Mouse (Mus musculus): ENCODE data around the gene Bbs9. TPM values are rescaled to one million over a fixed set of nuclear protein-coding genes. Genes with fewer than 3 reads are reported as not detected.

The Bbs9 gene
- total RNA-seq, 1 experiment: 10.3 TPM

DNA sequence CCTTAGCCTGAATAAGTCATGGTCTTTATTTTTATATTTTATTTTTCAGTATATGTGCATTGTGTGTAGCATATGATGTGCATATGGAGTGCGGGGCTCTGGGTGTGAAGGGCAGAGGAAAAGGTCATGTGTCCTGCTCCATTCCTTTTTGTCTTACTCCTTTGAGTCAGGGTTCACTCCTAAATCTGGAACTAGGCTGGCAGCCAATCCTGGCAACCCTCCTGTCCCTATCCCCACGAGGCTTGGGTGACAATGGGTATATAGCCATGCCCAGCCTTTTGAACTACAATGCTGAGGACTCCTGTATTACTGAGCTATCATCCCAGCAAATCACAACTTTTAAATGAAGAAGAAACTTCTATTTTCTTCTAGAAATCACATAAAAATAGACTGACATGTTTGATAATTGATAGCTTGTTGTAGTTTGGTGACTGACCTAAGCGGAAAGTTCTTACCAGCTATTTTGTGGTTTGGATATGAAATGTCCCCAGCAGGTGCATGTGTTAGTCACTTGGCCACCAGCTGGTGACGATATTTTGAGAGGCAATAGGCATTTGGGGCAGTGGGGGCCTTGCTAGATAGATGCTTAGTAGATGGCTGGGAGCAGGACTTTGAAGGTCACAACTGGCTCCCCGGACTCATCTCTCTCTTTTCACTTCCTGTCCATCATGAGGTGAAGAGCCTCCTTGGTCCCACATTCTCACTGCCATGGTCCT lies 300.9 kb downstream of the Bbs9 start:
- Histone ChIP-seq H3K4me1 (ENCODE audit: control insufficient read depth in 2 of 2, insufficient read depth in 2 of 2, low read length in 2 of 2, poor library complexity in 1 of 2) (no peaks in the 10 kb centered on the region), H3K9me3 (ENCODE audit: control insufficient read depth, insufficient read depth, low read depth, low read length) (no peaks in the 10 kb centered on the region), H3K27ac (ENCODE audit: insufficient read depth, low read depth, low read length, poor library complexity, severe bottlenecking) (no peak overlapping the region), H3K36me3 (ENCODE audit: control insufficient read depth, insufficient read depth, low read length, poor library complexity, severe bottlenecking) (no peaks in the 10 kb centered on the region), H3K4me3 (ENCODE audit: insufficient read depth in 1 of 2, low read depth in 1 of 2, low read length in 2 of 2, poor library complexity in 1 of 2, severe bottlenecking in 1 of 2) (no peak overlapping the region), H3K9ac (ENCODE audit: insufficient read depth, low read depth, low read length, poor library complexity, severe bottlenecking) (no peak overlapping the region)
- in situ Hi-C loops (cut with MboI; ENCODE audit: low sequenced_read_pairs in 2 of 2, unreplicated experiment in 2 of 2): no loop called here
- no peak for TF ChIP-seq ZNF384 (IDR thresholded peaks at IDR 0.05; ENCODE audit: low read depth, low read length)
- no peak for TF ChIP-seq ZC3H11A (IDR thresholded peaks at IDR 0.05; ENCODE audit: borderline replicate concordance, low read depth, low read length)
- no peak for TF ChIP-seq MAFK (IDR thresholded peaks at IDR 0.05; ENCODE audit: insufficient read depth, low read depth, low read length)
- no peak for TF ChIP-seq CHD2 (IDR thresholded peaks at IDR 0.05; ENCODE audit: low read depth, low read length)
- TF ChIP-seq HCFC1 (IDR thresholded peaks at IDR 0.05; ENCODE audit: borderline replicate concordance, insufficient read depth, low read length): no peak
- no peak for DNase-seq (ENCODE audit: low read depth, low spot score)

- TF ChIP-seq CHD2 (IDR thresholded peaks at IDR 0.05; ENCODE audit: low read depth, low read length) (no peak), MAFK (IDR thresholded peaks at IDR 0.05; ENCODE audit: insufficient read depth, low read depth, low read length) (no peak), ZNF384 (IDR thresholded peaks at IDR 0.05; ENCODE audit: low read depth, low read length) (no peak), HCFC1 (IDR thresholded peaks at IDR 0.05; ENCODE audit: borderline replicate concordance, insufficient read depth, low read length) (no peak), ZC3H11A (IDR thresholded peaks at IDR 0.05; ENCODE audit: borderline replicate concordance, low read depth, low read length) (no peak)
- Histone ChIP-seq H3K27ac (ENCODE audit: insufficient read depth, low read depth, low read length, poor library complexity, severe bottlenecking) (no peak overlapping the region), H3K36me3 (ENCODE audit: control insufficient read depth, insufficient read depth, low read length, poor library complexity, severe bottlenecking) (no peaks in the 10 kb centered on the region), H3K9ac (ENCODE audit: insufficient read depth, low read depth, low read length, poor library complexity, severe bottlenecking) (no peak overlapping the region), H3K4me3 (ENCODE audit: insufficient read depth in 1 of 2, low read depth in 1 of 2, low read length in 2 of 2, poor library complexity in 1 of 2, severe bottlenecking in 1 of 2) (no peak overlapping the region), H3K4me1 (ENCODE audit: control insufficient read depth in 2 of 2, insufficient read depth in 2 of 2, low read length in 2 of 2, poor library complexity in 1 of 2) (no peaks in the 10 kb centered on the region), H3K9me3 (ENCODE audit: control insufficient read depth, insufficient read depth, low read depth, low read length) (no peaks in the 10 kb centered on the region)
- in situ Hi-C loops (cut with MboI; ENCODE audit: low sequenced_read_pairs in 2 of 2, unreplicated experiment in 2 of 2): no loop called here
- DNase-seq (ENCODE audit: low read depth, low spot score): no peak
Measured at GRCm38 (mm10) chr9:22777425-22777824, 301.9 kb downstream of the Bbs9 start.

DNA sequence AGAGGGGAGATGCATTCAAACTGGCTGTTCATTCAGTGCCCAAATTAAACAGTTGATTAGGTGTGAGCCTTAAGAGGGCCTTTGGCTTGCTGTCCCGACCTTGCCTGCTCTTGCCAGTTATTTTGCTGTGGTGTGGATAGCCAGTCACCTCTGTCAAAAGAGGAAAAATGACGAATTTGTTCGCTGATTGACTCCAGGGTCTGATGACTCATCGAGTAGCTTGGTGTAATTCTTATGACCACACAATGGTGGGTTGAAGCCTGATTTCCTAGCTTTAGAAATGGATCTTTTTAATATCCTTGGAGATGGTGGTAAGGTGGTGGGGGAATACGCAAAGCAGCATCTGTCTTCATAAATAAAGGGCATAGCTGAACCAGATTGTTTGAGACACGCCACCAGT lies 304.1 kb downstream of the Bbs9 start:
- no peaks in the 10 kb centered on the region for H3K36me3 ChIP-seq (ENCODE audit: control insufficient read depth, insufficient read depth, low read length, poor library complexity, severe bottlenecking)

DNA sequence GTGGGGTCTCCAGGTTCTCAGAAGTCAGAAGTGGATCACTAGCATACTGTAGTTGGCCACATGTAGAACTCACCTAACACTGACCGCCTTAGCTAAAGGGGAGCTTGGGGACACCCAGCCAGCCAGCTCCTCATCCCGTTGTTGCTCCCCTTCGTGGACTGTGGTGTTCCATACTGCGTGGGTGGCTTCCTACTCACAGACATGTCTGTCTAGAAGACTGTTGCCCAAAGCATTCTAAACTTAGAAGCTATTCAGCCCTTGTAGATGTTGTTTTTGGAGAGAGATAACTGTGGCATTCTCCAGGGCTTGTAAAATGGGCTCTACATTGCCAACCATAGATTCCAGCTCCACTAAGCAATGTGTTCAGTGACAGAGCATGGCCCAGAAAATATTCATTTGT lies 310.5 kb downstream of the Bbs9 start:
- H3K9ac ChIP-seq (ENCODE audit: insufficient read depth, low read depth, low read length, poor library complexity, severe bottlenecking): no peak overlapping the region
- 0 out of 4 replicates have a peak, but pooled peaks cover 0 to 2% of the 10 kb centered on the region in 2 experiments for H3K4me1 ChIP-seq (ENCODE audit: control insufficient read depth in 2 of 2, insufficient read depth in 2 of 2, low read length in 2 of 2, poor library complexity in 1 of 2)
- H3K9me3 ChIP-seq (ENCODE audit: control insufficient read depth, insufficient read depth, low read depth, low read length): no peaks in the 10 kb centered on the region
- TF ChIP-seq ZNF384 (IDR thresholded peaks at IDR 0.05; ENCODE audit: low read depth, low read length) (no peak), ZC3H11A (IDR thresholded peaks at IDR 0.05; ENCODE audit: borderline replicate concordance, low read depth, low read length) (no peak), CHD2 (IDR thresholded peaks at IDR 0.05; ENCODE audit: low read depth, low read length) (no peak), MAFK (IDR thresholded peaks at IDR 0.05; ENCODE audit: insufficient read depth, low read depth, low read length) (no peak), HCFC1 (IDR thresholded peaks at IDR 0.05; ENCODE audit: borderline replicate concordance, insufficient read depth, low read length) (no peak)
- no peaks in the 10 kb centered on the region for H3K36me3 ChIP-seq (ENCODE audit: control insufficient read depth, insufficient read depth, low read length, poor library complexity, severe bottlenecking)
- DNase-seq (ENCODE audit: low read depth, low spot score): no peak
- no peak overlapping the region for H3K27ac ChIP-seq (ENCODE audit: insufficient read depth, low read depth, low read length, poor library complexity, severe bottlenecking)
- no peak overlapping the region for H3K4me3 ChIP-seq (ENCODE audit: insufficient read depth in 1 of 2, low read depth in 1 of 2, low read length in 2 of 2, poor library complexity in 1 of 2, severe bottlenecking in 1 of 2)
- in situ Hi-C loops (cut with MboI; ENCODE audit: low sequenced_read_pairs in 2 of 2, unreplicated experiment in 2 of 2): no loop called here

More for the DNA sequence above, 304.1 kb downstream of the Bbs9 start:
- no peaks in the 10 kb centered on the region for H3K9me3 ChIP-seq (ENCODE audit: control insufficient read depth, insufficient read depth, low read depth, low read length)
- TF ChIP-seq MAFK (IDR thresholded peaks at IDR 0.05; ENCODE audit: insufficient read depth, low read depth, low read length): no peak
- no peak for TF ChIP-seq ZNF384 (IDR thresholded peaks at IDR 0.05; ENCODE audit: low read depth, low read length)
- no peak for TF ChIP-seq HCFC1 (IDR thresholded peaks at IDR 0.05; ENCODE audit: borderline replicate concordance, insufficient read depth, low read length)
- no peak for TF ChIP-seq CHD2 (IDR thresholded peaks at IDR 0.05; ENCODE audit: low read depth, low read length)
- TF ChIP-seq ZC3H11A (IDR thresholded peaks at IDR 0.05; ENCODE audit: borderline replicate concordance, low read depth, low read length): no peak
- in situ Hi-C loops (cut with MboI; ENCODE audit: low sequenced_read_pairs in 2 of 2, unreplicated experiment in 2 of 2): no loop called here
- H3K9ac ChIP-seq (ENCODE audit: insufficient read depth, low read depth, low read length, poor library complexity, severe bottlenecking): no peak overlapping the region
- H3K27ac ChIP-seq (ENCODE audit: insufficient read depth, low read depth, low read length, poor library complexity, severe bottlenecking): no peak overlapping the region
- DNase-seq (ENCODE audit: low read depth, low spot score): no peak
- 0 out of 4 replicates have a peak, but pooled peaks cover 0 to 2% of the 10 kb centered on the region in 2 experiments for H3K4me1 ChIP-seq (ENCODE audit: control insufficient read depth in 2 of 2, insufficient read depth in 2 of 2, low read length in 2 of 2, poor library complexity in 1 of 2)
- no peak overlapping the region for H3K4me3 ChIP-seq (ENCODE audit: insufficient read depth in 1 of 2, low read depth in 1 of 2, low read length in 2 of 2, poor library complexity in 1 of 2, severe bottlenecking in 1 of 2)

All from ES-E14 (cell line).